Mouse (Mus musculus): ENCODE results near the gene Ipo8. TPM values are rescaled to one million over a fixed set of nuclear protein-coding genes. Genes with fewer than 3 reads are reported as not detected.

Ipo8 gene
- 23.2 and 24.5 TPM in 2 replicates for polyA plus RNA-seq (2014; fragmentation: Nextera tagmentation; extraction: Ambion mirVana)

DNA sequence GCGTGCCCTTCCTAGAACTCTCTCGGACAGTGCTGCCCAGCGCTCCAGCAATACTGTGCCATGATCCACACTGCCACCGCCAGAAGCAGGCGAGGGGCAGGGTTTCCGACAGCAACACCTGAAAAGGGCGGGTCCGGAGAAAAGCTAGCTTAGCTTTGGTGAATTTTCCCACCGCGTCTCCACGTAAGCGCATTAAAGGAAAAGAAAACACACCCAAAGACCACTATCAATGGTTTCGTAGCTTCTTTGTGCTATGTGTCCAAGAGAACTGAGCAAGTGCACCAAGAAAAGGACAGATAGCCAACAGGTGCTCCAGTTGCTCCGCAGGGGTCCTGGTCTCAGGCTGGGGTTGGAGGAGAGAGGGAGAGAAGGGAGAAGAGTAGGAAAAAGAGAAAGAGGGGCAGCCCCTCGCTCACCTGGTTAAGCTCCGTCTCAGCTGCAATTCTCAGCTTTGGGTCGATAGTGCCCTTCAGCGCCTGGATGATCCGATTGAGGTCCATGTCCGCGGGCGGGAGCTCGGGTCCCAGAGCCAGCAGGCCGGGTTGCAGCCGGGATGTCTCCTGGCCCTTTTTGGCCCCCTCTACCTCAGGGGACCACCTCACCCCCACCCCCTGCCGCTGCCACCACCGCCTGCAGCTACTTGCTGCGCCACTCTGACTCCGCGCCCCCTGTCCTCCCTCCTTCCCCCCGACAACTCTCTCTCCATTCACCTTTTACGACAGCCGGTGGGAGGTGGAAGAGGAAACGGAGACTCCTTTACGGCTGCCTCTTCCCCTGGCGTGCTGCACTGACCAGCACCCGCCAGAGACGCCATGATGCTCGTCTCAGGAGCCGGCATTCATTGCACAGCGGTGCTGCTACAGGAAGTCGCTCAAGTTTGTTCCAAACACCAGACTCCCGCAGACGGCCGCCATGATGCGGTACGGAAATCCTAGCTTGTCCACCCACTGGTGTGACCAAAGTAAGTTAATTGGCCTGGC, at the start of gene Ipo8:
Gene Ipo8 (minus strand): TSS at position 720 of the 980 bp plus-strand sequence.
- WGBS: under 1% methylated on average over 47 of the region's 47 CpGs

GRCm38 (mm10) chr6:148873911-148874310, 42.6 kb upstream of the Ipo8 start:
- ATAC-seq (replicated peaks; ENCODE audit: low FRiP score, low TSS enrichment, low read depth) (no peak), DNase-seq (ENCODE audit: low spot score) (no peak)
- Histone ChIP-seq H3K36me3 (ENCODE audit: control insufficient read depth, insufficient read depth, low read length) (no peaks in the 10 kb centered on the region; the same call in 1 of the 2 replicates), H3K27me3 (replicated peaks; ENCODE audit: control insufficient read depth, insufficient read depth, low read length) (no peaks in the 10 kb centered on the region), H3K4me3 (ENCODE audit: low read depth, low read length) (no peak overlapping the region), H3K9me3 (ENCODE audit: control insufficient read depth, low read length) (no peaks in the 10 kb centered on the region), H3K27ac (ENCODE audit: low read depth) (no peak overlapping the region), H3K9ac (ENCODE audit: low read length) (no peak overlapping the region), H3K4me2 (ENCODE audit: low read length) (no peak overlapping the region), H3K4me1 (replicated peaks; ENCODE audit: control insufficient read depth, insufficient read depth, low read length) (no peaks in the 10 kb centered on the region)
- 85% methylated on average over 1 of the region's 1 CpGs for WGBS

More for the DNA sequence above, at the start of gene Ipo8:
- peak; percentile 89 for DNase-seq (ENCODE audit: low spot score)
- Histone ChIP-seq H3K9me3 (ENCODE audit: control insufficient read depth, low read length) (no peaks in the 10 kb centered on the region), H3K4me2 (ENCODE audit: low read length) (peak within 1 kb of the TSS; percentile 85), H3K27me3 (replicated peaks; ENCODE audit: control insufficient read depth, insufficient read depth, low read length) (no peaks in the 10 kb centered on the region), H3K4me3 (ENCODE audit: low read depth, low read length) (peak within 1 kb of the TSS; percentile 86), H3K9ac (ENCODE audit: low read length) (peak within 1 kb of the TSS; percentile 51), H3K4me1 (replicated peaks; ENCODE audit: control insufficient read depth, insufficient read depth, low read length) (peaks cover 7% of the 10 kb centered on the region), H3K36me3 (ENCODE audit: control insufficient read depth, insufficient read depth, low read length) (no peaks in the 10 kb centered on the region), H3K27ac (ENCODE audit: low read depth) (peak within 1 kb of the TSS; percentile 34; the same call in 1 of the 2 replicates)
- peak; percentile 97 for ATAC-seq (replicated peaks; ENCODE audit: low FRiP score, low TSS enrichment, low read depth)

- no peaks in the 10 kb centered on the region for H3K27me3 ChIP-seq (replicated peaks; ENCODE audit: control insufficient read depth, insufficient read depth, low read length)
- H3K4me1 ChIP-seq (replicated peaks; ENCODE audit: control insufficient read depth, insufficient read depth, low read length): no peaks in the 10 kb centered on the region
- ATAC-seq (replicated peaks; ENCODE audit: low FRiP score, low TSS enrichment, low read depth) (no peak), DNase-seq (ENCODE audit: low spot score) (no peak)
- no peak overlapping the region for H3K4me3 ChIP-seq (ENCODE audit: low read depth, low read length)
- H3K9me3 ChIP-seq (ENCODE audit: control insufficient read depth, low read length): no peaks in the 10 kb centered on the region
- no peak overlapping the region for H3K27ac ChIP-seq (ENCODE audit: low read depth)
- no peaks in the 10 kb centered on the region for H3K36me3 ChIP-seq (ENCODE audit: control insufficient read depth, insufficient read depth, low read length)
- H3K9ac ChIP-seq (ENCODE audit: low read length): no peak overlapping the region
- H3K4me2 ChIP-seq (ENCODE audit: low read length): no peak overlapping the region
Measured at GRCm38 (mm10) chr6:148845629-148846028, 14.4 kb upstream of the Ipo8 start.

DNA sequence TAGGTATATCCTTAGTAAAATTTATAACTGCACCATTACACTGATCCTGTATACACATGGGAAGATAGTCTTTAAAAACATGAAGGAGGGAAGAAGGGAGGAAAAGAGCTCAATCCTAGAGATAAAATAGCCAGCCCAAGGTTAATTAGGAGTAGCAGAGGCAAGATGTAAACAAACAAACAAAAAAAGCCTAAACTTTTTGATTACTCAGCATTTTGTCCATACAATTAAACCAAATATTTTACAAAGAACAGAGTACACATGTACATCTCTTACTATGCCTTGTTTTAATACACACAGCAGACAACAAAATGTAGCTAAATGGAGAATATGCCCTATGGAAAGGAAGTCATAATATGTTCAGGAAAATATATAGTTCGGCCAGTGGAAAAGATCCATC, 10.5 kb upstream of the Ipo8 start:
- H3K4me3 ChIP-seq (ENCODE audit: low read depth, low read length): no peak overlapping the region
- no peaks in the 10 kb centered on the region for H3K4me1 ChIP-seq (replicated peaks; ENCODE audit: control insufficient read depth, insufficient read depth, low read length)
- no peak overlapping the region for H3K4me2 ChIP-seq (ENCODE audit: low read length)
- no peaks in the 10 kb centered on the region for H3K9me3 ChIP-seq (ENCODE audit: control insufficient read depth, low read length)
- no peaks in the 10 kb centered on the region for H3K36me3 ChIP-seq (ENCODE audit: control insufficient read depth, insufficient read depth, low read length)
- DNase-seq (ENCODE audit: low spot score): no peak
- 88% methylated on average over 1 of the region's 1 CpGs for WGBS
- no peak overlapping the region for H3K27ac ChIP-seq (ENCODE audit: low read depth)
- no peak for ATAC-seq (replicated peaks; ENCODE audit: low FRiP score, low TSS enrichment, low read depth)
- no peak overlapping the region for H3K9ac ChIP-seq (ENCODE audit: low read length)
- no peaks in the 10 kb centered on the region for H3K27me3 ChIP-seq (replicated peaks; ENCODE audit: control insufficient read depth, insufficient read depth, low read length)

GRCm38 (mm10) chr6:148838460-148838859, 7.2 kb upstream of the Ipo8 start:
- H3K9ac ChIP-seq (ENCODE audit: low read length): no peak overlapping the region
- no peak overlapping the region for H3K4me2 ChIP-seq (ENCODE audit: low read length)
- no peak overlapping the region for H3K27ac ChIP-seq (ENCODE audit: low read depth)
- H3K9me3 ChIP-seq (ENCODE audit: control insufficient read depth, low read length): no peaks in the 10 kb centered on the region
- H3K36me3 ChIP-seq (ENCODE audit: control insufficient read depth, insufficient read depth, low read length): no peaks in the 10 kb centered on the region
- no peak for DNase-seq (ENCODE audit: low spot score)
- no peak overlapping the region for H3K4me3 ChIP-seq (ENCODE audit: low read depth, low read length)
- H3K27me3 ChIP-seq (replicated peaks; ENCODE audit: control insufficient read depth, insufficient read depth, low read length): no peaks in the 10 kb centered on the region
- no peak for ATAC-seq (replicated peaks; ENCODE audit: low FRiP score, low TSS enrichment, low read depth)
- no peaks in the 10 kb centered on the region for H3K4me1 ChIP-seq (replicated peaks; ENCODE audit: control insufficient read depth, insufficient read depth, low read length)

GRCm38 (mm10) chr6:148831728-148832121, 458 bp upstream of the Ipo8 start:
- H3K9me3 ChIP-seq (ENCODE audit: control insufficient read depth, low read length): no peaks in the 10 kb centered on the region
- peak overlapping the region; percentile 57 for H3K4me2 ChIP-seq (ENCODE audit: low read length)
- H3K27ac ChIP-seq (ENCODE audit: low read depth): peak overlapping the region; percentile 34; the same call in 1 of the 2 replicates
- 27% methylated on average over 3 of the region's 3 CpGs for WGBS
- ATAC-seq (replicated peaks; ENCODE audit: low FRiP score, low TSS enrichment, low read depth) (no peak), DNase-seq (ENCODE audit: low spot score) (no peak)
- H3K9ac ChIP-seq (ENCODE audit: low read length): no peak overlapping the region
- no peaks in the 10 kb centered on the region for H3K36me3 ChIP-seq (ENCODE audit: control insufficient read depth, insufficient read depth, low read length)
- H3K4me1 ChIP-seq (replicated peaks; ENCODE audit: control insufficient read depth, insufficient read depth, low read length): peaks cover 7% of the 10 kb centered on the region
- no peaks in the 10 kb centered on the region for H3K27me3 ChIP-seq (replicated peaks; ENCODE audit: control insufficient read depth, insufficient read depth, low read length)
- peak overlapping the region; percentile 86 for H3K4me3 ChIP-seq (ENCODE audit: low read depth, low read length)

GRCm38 (mm10) chr6:148830355-148830747, 916 bp downstream of the Ipo8 start:
- Histone ChIP-seq H3K4me3 (ENCODE audit: low read depth, low read length) (peak overlapping the region; percentile 86), H3K27me3 (replicated peaks; ENCODE audit: control insufficient read depth, insufficient read depth, low read length) (no peaks in the 10 kb centered on the region), H3K4me1 (replicated peaks; ENCODE audit: control insufficient read depth, insufficient read depth, low read length) (peaks cover 7% of the 10 kb centered on the region), H3K9ac (ENCODE audit: low read length) (peak overlapping the region; percentile 51), H3K36me3 (ENCODE audit: control insufficient read depth, insufficient read depth, low read length) (no peaks in the 10 kb centered on the region), H3K4me2 (ENCODE audit: low read length) (peak overlapping the region; percentile 85), H3K27ac (ENCODE audit: low read depth) (no peak overlapping the region), H3K9me3 (ENCODE audit: control insufficient read depth, low read length) (no peaks in the 10 kb centered on the region)
- no peak for DNase-seq (ENCODE audit: low spot score)
- ATAC-seq (replicated peaks; ENCODE audit: low FRiP score, low TSS enrichment, low read depth): no peak
- 6% methylated on average over 3 of the region's 3 CpGs for WGBS

DNA sequence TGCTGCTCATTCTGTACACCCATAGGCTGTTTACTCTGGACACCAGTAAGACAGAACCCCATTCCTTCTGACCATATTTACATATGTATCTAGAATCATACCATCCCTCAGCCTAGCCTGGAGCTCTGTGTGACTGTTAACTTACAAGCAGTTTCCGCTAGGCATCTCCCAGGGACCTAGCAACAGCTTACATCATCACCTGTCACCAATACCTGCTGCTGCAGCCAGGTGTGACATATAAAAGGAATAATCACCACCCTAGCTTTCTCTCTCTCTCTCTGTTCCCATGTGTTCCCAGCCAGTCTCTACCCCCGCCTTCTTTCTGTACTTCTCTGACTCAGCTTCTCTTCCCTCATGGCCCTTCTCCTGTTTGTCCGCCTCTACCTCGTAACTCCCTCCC, 5.1 kb downstream of the Ipo8 start:
- 88% methylated on average over 4 of the region's 4 CpGs for WGBS
- H3K4me1 ChIP-seq (replicated peaks; ENCODE audit: control insufficient read depth, insufficient read depth, low read length): peaks cover 4% of the 10 kb centered on the region
- no peak overlapping the region for H3K4me3 ChIP-seq (ENCODE audit: low read depth, low read length)
- H3K27ac ChIP-seq (ENCODE audit: low read depth): no peak overlapping the region
- no peak overlapping the region for H3K9ac ChIP-seq (ENCODE audit: low read length)
- no peak overlapping the region for H3K4me2 ChIP-seq (ENCODE audit: low read length)
- peaks cover 26% of the 10 kb centered on the region for H3K36me3 ChIP-seq (ENCODE audit: control insufficient read depth, insufficient read depth, low read length)
- ATAC-seq (replicated peaks; ENCODE audit: low FRiP score, low TSS enrichment, low read depth) (no peak), DNase-seq (ENCODE audit: low spot score) (no peak)
- no peaks in the 10 kb centered on the region for H3K27me3 ChIP-seq (replicated peaks; ENCODE audit: control insufficient read depth, insufficient read depth, low read length)
- no peaks in the 10 kb centered on the region for H3K9me3 ChIP-seq (ENCODE audit: control insufficient read depth, low read length)

Data from intestine, embryonic 14.5 days (tissue).